Mouse (Mus musculus): ENCODE measurements around the gene Cxcl15. TPM values are rescaled to one million over a fixed set of nuclear protein-coding genes. Genes with fewer than 3 reads are reported as not detected.
"Not testable (repeated sequence)": the region's sequence is repeated elsewhere in the genome, so short reads cannot be mapped to it uniquely, and the experiment has no call there.

Gene Cxcl15
- polyA plus RNA-seq, 1 experiment from 2014 or later, result not detected

DNA sequence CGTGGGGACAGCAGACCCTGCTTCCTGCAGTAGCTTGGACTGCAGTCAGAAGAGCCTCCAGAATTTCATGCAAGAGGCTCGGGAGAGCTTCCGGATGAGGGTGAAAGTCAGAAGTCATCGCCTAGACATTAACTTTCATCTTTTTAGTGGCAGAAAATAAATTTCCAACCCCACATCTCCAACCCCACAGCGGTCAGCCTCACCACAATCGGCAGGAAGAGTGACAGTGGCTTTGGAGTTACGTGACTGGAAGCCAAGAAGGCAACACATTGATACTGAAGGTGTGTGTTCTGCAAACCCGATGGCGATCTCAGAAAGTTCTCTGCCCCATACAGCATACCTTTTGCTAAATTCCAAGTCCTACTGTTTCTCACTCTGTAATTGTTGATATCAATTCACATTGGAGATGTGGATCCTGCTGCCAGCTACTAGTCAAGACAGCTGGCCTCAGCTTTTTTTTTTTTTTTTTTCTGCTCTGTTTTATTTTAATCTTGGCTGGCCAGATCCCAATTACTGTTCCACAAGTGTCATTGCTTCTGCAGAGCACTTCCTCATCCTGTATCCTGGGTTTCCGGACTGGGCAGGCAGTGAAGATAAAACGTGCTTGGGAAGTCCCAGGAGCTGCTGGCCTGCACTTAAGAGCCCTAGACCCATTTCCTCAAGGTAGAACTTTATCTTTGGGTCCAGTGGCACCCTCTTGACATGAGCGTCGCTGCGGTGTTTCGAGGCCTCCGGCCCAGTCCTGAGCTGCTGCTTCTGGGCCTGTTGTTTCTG is 22.3 kb upstream of the Cxcl15 start, which contains the start of gene Pf4:
Gene Pf4 (plus strand): TSS at position 556 of the 774 bp plus-strand sequence.
- H3K9ac ChIP-seq (replicated peaks), result no peak within 1 kb of the TSS
- ATAC-seq (ENCODE audit: low FRiP score, low read depth), result no peak
- H3K4me3 ChIP-seq, result no peak within 1 kb of the TSS
- no peaks in the 10 kb centered on the region for H3K9me3 ChIP-seq
- H3K27ac ChIP-seq (replicated peaks), result no peak within 1 kb of the TSS
- no peak within 1 kb of the TSS for H3K4me2 ChIP-seq (replicated peaks)
- WGBS, result 89% methylated on average over 16 of the region's 16 CpGs
- no peaks in the 10 kb centered on the region for H3K36me3 ChIP-seq
- H3K27me3 ChIP-seq, result no peaks in the 10 kb centered on the region
- H3K4me1 ChIP-seq, result no peaks in the 10 kb centered on the region

DNA sequence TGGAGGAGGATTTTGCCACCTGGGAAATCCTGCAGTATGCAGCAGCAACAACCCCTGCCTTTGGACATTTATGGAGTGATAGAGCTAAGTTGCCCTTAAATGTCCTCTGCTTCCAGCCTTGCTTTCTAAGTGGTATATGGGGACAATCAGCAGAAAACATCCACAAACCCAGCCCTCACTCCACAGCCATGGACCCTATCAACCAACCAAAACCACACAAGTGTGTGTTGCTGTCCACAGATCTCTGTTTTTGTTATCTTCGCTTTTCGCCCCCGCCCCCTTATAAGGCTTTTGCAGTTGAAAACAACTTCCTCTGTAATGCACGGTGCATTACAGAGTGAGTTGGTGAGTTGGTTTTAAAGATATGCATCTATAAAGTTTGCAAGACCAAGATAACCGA is 18.8 kb upstream of the Cxcl15 start:
- no peaks in the 10 kb centered on the region for H3K36me3 ChIP-seq
- WGBS, result 88% methylated on average over 5 of the region's 5 CpGs

DNA sequence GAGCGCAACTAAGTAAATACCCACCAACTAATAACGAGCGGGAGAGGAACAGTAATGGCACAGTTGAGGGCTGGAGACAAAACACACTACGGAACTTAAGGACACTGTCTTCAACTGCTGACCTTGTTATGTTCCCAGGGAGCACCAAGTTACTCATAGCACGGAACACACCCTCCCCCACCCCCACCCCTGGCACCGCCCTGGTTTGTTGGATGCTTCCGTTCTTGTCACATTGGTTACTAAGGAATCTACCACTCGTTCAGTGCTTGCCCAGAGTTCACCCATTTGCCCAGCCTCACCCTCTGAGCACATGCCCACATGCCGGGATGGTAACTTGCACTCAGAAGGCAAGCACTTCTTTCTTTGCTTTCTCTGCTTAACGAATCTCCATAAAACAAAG is 16.7 kb upstream of the Cxcl15 start:
- H3K4me1 ChIP-seq, result no peaks in the 10 kb centered on the region
- no peak overlapping the region for H3K4me2 ChIP-seq (replicated peaks)
- no peak for ATAC-seq (ENCODE audit: low FRiP score, low read depth)
- no peak overlapping the region for H3K27ac ChIP-seq (replicated peaks)
- WGBS, result 82% methylated on average over 10 of the region's 10 CpGs
- no peaks in the 10 kb centered on the region for H3K9me3 ChIP-seq
- H3K4me3 ChIP-seq, result no peak overlapping the region
- H3K36me3 ChIP-seq, result no peaks in the 10 kb centered on the region
- H3K9ac ChIP-seq (replicated peaks), result no peak overlapping the region
- no peaks in the 10 kb centered on the region for H3K27me3 ChIP-seq

More for the DNA sequence above, 18.8 kb upstream of the Cxcl15 start:
- no peaks in the 10 kb centered on the region for H3K9me3 ChIP-seq
- ATAC-seq (ENCODE audit: low FRiP score, low read depth), result no peak
- H3K4me1 ChIP-seq, result no peaks in the 10 kb centered on the region
- H3K9ac ChIP-seq (replicated peaks), result no peak overlapping the region
- H3K4me2 ChIP-seq (replicated peaks), result no peak overlapping the region
- H3K4me3 ChIP-seq, result no peak overlapping the region
- H3K27ac ChIP-seq (replicated peaks), result no peak overlapping the region
- no peaks in the 10 kb centered on the region for H3K27me3 ChIP-seq

GRCm38 (mm10) chr5:90778856-90779255 is 15.5 kb upstream of the Cxcl15 start:
- Histone ChIP-seq H3K9ac (replicated peaks) (no peak overlapping the region), H3K4me2 (replicated peaks) (no peak overlapping the region), H3K27me3 (no peaks in the 10 kb centered on the region), H3K4me3 (no peak overlapping the region), H3K9me3 (no peaks in the 10 kb centered on the region), H3K4me1 (no peaks in the 10 kb centered on the region), H3K27ac (replicated peaks) (no peak overlapping the region), H3K36me3 (no peaks in the 10 kb centered on the region)
- no peak for ATAC-seq (ENCODE audit: low FRiP score, low read depth)
- 86% methylated on average over 6 of the region's 6 CpGs for WGBS

- no peak for ATAC-seq (ENCODE audit: low FRiP score, low read depth)
- peaks cover 3% of the 10 kb centered on the region; the same call in 1 of the 2 replicates for H3K27me3 ChIP-seq
- peaks cover 4% of the 10 kb centered on the region; the same call in 1 of the 2 replicates for H3K4me1 ChIP-seq
- no peak overlapping the region for H3K4me3 ChIP-seq
- 87% methylated on average over 3 of the region's 3 CpGs for WGBS
- no peak overlapping the region for H3K9ac ChIP-seq (replicated peaks)
- no peaks in the 10 kb centered on the region for H3K36me3 ChIP-seq
- no peak overlapping the region for H3K4me2 ChIP-seq (replicated peaks)
- no peaks in the 10 kb centered on the region for H3K9me3 ChIP-seq
- H3K27ac ChIP-seq (replicated peaks), result no peak overlapping the region
Observed at GRCm38 (mm10) chr5:90783697-90784096, 10.6 kb upstream of the Cxcl15 start.

DNA sequence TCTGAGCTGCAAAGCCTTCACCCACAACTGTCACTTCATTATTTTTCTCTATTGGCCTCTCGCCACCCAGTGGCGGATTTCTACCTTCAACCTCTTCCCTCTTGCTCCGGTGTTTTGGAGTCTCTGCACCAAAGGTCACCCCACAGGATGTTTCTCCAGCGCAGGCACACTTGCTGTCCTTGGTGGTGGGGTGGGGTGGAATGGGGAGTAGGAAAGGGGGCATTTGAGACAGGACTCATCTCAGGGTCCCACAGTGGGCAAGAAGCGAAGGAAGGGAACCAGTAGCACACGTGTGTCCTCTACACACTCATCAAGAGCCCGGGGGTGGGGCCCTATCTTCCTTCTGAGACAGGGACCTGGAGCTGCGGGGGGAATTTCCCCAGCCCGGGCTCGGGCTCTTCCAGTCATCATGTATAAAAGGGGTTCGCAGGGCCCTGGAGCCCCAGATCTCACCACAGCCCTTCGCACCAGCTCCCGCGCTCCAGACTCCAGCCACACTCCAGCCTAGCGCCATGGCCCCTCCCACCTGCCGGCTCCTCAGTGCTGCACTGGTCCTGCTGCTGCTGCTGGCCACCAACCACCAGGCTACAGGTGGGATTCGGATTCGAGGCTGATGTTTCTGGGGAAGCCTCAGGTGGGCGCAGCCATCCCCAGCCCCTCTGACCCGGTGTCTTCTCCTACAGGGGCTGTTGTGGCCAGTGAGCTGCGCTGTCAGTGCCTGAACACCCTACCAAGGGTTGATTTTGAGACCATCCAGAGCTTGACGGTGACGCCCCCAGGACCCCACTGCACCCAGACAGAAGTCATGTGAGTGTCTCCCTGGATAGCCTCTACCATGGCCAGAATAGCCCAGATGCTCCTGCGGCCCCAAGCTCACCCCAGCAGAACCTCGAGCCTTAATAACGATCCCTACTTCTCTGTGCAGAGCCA is 8.4 kb upstream of the Cxcl15 start, which contains the start of gene Cxcl3:
Gene Cxcl3 (plus strand): TSS at position 445 of the 930 bp plus-strand sequence.
- no peaks in the 10 kb centered on the region for H3K9me3 ChIP-seq
- peak; percentile 86 for ATAC-seq (ENCODE audit: low FRiP score, low read depth)
- H3K36me3 ChIP-seq, result no peaks in the 10 kb centered on the region
- WGBS, result 18% methylated on average over 26 of the region's 26 CpGs
- peak within 1 kb of the TSS; percentile 37 for H3K4me3 ChIP-seq
- H3K27ac ChIP-seq (replicated peaks), result no peak within 1 kb of the TSS
- H3K27me3 ChIP-seq, result peaks cover 3% of the 10 kb centered on the region; the same call in 1 of the 2 replicates
- peak within 1 kb of the TSS; percentile 68 for H3K4me2 ChIP-seq (replicated peaks)
- peaks cover 4% of the 10 kb centered on the region; the same call in 1 of the 2 replicates for H3K4me1 ChIP-seq
- no peak within 1 kb of the TSS for H3K9ac ChIP-seq (replicated peaks)

GRCm38 (mm10) chr5:90788114-90788513 is 6.2 kb upstream of the Cxcl15 start:
- Histone ChIP-seq H3K9me3 (no peaks in the 10 kb centered on the region), H3K4me2 (replicated peaks) (no peak overlapping the region), H3K36me3 (no peaks in the 10 kb centered on the region), H3K9ac (replicated peaks) (no peak overlapping the region), H3K4me1 (peaks cover 4% of the 10 kb centered on the region; the same call in 1 of the 2 replicates), H3K27ac (replicated peaks) (no peak overlapping the region), H3K27me3 (peaks cover 3% of the 10 kb centered on the region; the same call in 1 of the 2 replicates), H3K4me3 (no peak overlapping the region)
- 72% methylated on average over 4 of the region's 4 CpGs for WGBS
- no peak for ATAC-seq (ENCODE audit: low FRiP score, low read depth)

DNA sequence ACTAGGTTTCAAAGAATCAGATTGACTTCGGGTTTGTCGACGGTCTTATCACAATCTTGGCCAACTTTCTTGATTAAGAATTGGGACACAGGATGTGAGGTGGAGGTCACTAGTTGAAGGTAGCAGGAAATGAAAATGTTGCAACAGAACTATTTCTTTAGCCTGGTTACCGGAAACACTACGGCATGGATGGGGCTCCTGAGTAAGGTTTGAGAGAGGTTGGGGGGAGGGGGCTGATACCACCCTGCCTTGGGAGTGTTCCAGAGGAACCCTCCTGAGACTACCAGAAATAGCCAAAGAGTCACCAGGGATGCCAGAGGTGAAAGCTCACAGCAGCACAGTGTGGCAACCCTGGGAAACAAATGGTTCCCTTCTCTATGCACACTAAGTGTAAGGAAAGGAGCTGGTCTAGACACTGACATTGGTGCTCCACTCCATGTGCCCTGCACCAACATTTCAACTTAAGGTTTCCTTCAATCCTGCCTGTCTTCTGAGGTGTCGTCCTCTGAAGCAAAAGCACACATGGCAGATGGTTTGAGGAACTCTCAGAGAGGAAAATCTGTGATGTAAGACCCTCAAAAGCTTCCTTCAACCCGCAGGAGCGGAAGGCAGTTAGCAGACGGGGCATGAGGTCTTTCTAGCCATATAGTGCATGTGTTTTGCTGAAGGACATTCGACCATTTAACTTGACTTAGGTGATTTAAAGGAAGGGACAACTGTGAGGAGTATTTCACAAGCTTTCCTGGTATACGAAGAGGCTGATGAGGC is 4.8 kb upstream of the Cxcl15 start:
- Histone ChIP-seq H3K27me3 (peaks cover 3% of the 10 kb centered on the region; the same call in 1 of the 2 replicates), H3K36me3 (no peaks in the 10 kb centered on the region), H3K27ac (replicated peaks) (no peak overlapping the region), H3K9me3 (no peaks in the 10 kb centered on the region), H3K4me2 (replicated peaks) (no peak overlapping the region), H3K4me3 (no peak overlapping the region), H3K9ac (replicated peaks) (no peak overlapping the region), H3K4me1 (peaks cover 4% of the 10 kb centered on the region; the same call in 1 of the 2 replicates)
- 88% methylated on average over 11 of the region's 11 CpGs for WGBS
- no peak for ATAC-seq (ENCODE audit: low FRiP score, low read depth)

DNA sequence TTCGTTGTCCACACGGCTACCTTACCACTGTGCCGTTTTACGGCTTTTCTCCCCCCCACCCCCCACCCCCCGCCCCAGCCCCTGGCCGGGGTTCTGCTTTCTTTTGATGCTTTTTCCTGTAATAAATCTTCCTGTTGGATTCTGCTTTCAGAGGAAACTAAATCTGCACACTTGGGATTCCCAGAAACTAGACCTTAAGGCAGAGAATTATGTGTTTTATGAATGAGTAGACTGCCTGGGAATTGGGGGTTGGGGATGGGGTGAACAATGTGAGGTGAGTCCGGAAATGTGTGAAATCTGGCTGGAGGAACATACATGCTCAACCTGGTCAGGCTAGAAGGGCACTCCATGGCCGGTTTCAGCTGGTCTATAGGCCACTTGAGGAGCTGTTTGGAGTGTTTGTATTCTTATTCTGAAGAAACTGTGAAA is 4.2 kb upstream of the Cxcl15 start:
- no peaks in the 10 kb centered on the region for H3K9me3 ChIP-seq
- 91% methylated on average over 8 of the region's 8 CpGs for WGBS
- no peak for ATAC-seq (ENCODE audit: low FRiP score, low read depth)
- no peak overlapping the region for H3K4me3 ChIP-seq
- no peaks in the 10 kb centered on the region for H3K36me3 ChIP-seq
- H3K27me3 ChIP-seq, result peaks cover 3% of the 10 kb centered on the region; the same call in 1 of the 2 replicates
- H3K4me1 ChIP-seq, result peaks cover 4% of the 10 kb centered on the region; the same call in 1 of the 2 replicates
- H3K4me2 ChIP-seq (replicated peaks), result no peak overlapping the region
- H3K9ac ChIP-seq (replicated peaks), result no peak overlapping the region
- no peak overlapping the region for H3K27ac ChIP-seq (replicated peaks)

GRCm38 (mm10) chr5:90795392-90795791 is 1.1 kb downstream of the Cxcl15 start:
- not testable (repeated sequence) for ATAC-seq (ENCODE audit: low FRiP score, low read depth); H3K9ac ChIP-seq (replicated peaks); H3K27me3 ChIP-seq; H3K9me3 ChIP-seq; H3K4me2 ChIP-seq (replicated peaks); H3K4me3 ChIP-seq; H3K36me3 ChIP-seq; H3K27ac ChIP-seq (replicated peaks); H3K4me1 ChIP-seq
- 89% methylated on average over 2 of the region's 2 CpGs for WGBS

GRCm38 (mm10) chr5:90804574-90804973 is 10.2 kb downstream of the Cxcl15 start:
- ATAC-seq (ENCODE audit: low FRiP score, low read depth), result no peak
- Histone ChIP-seq H3K27me3 (no peaks in the 10 kb centered on the region), H3K27ac (replicated peaks) (no peak overlapping the region), H3K4me2 (replicated peaks) (no peak overlapping the region), H3K36me3 (no peaks in the 10 kb centered on the region), H3K9ac (replicated peaks) (no peak overlapping the region), H3K4me3 (no peak overlapping the region), H3K4me1 (no peaks in the 10 kb centered on the region), H3K9me3 (no peaks in the 10 kb centered on the region)

Measured in midbrain, embryonic 12.5 days (tissue).